Mouse (Mus musculus) gastrocnemius, adult 2 months (tissue): ENCODE measurements around the gene Olfr270. TPM values are rescaled to one million over a fixed set of nuclear protein-coding genes. Genes with fewer than 3 reads are reported as not detected.

Experiments used
- DNase-seq: peaks from one replicate; pipeline ENCODE4 v3.0.0; 2022
- H3K27ac ChIP-seq: fragments of 200-600 bp; 2 replicates; pipeline ENCODE4 v1.8.1; 2022; ENCODE audit warnings: mild to moderate bottlenecking
- H3K4me3 ChIP-seq: fragments of 200-600 bp; 2 replicates; pipeline ENCODE4 v1.8.1; 2022; ENCODE audit warnings: mild to moderate bottlenecking, moderate library complexity
- CTCF ChIP-seq: fragments of 200-600 bp; IDR thresholded peaks from 2 replicates; pipeline ENCODE4 v1.8.1; 2022; ENCODE audit warnings: antibody characterized with exemption, mild to moderate bottlenecking, moderate library complexity
- intact Hi-C: fragments of 180-260 bp; cut with DNase I; formaldehyde crosslinking; loops from one replicate; pipeline ENCODE4 v1.15.1; 2025
- total RNA-seq, 2 experiments: library from RNA; stranded (reverse); gene quantifications; 2 replicates each; pipeline ENCODE4 v1.2.3; 2021

The Olfr270 gene
- total RNA-seq, 2 experiments from 2014 or later, result not detected

GRCm38 (mm10) chr4:53009871-53010270, 45.5 kb downstream of the Olfr270 start:
- TF ChIP-seq CTCF, result no peak
- no peak for DNase-seq
- H3K4me3 ChIP-seq, result no peak overlapping the region
- H3K27ac ChIP-seq, result no peak overlapping the region
- intact Hi-C loops, result no loop called here

- Histone ChIP-seq H3K27ac (peak within 1 kb of the TSS; percentile 85), H3K4me3 (peak within 1 kb of the TSS; percentile 94)
- intact Hi-C loops, result no loop called here
- no peak for TF ChIP-seq CTCF
- peak; percentile 98 for DNase-seq
Measured at GRCm38 (mm10) chr4:53011732-53012361, 47.5 kb downstream of the Olfr270 start, which contains the start of gene Nipsnap3b. TSS of gene Nipsnap3b (plus strand) at chr4:53011880.

GRCm38 (mm10) chr4:53014421-53014820, 50.1 kb downstream of the Olfr270 start:
- H3K27ac ChIP-seq, result no peak overlapping the region
- H3K4me3 ChIP-seq, result no peak overlapping the region
- no peak for DNase-seq
- intact Hi-C loops, result no loop called here
- TF ChIP-seq CTCF, result no peak

- H3K4me3 ChIP-seq, result no peak overlapping the region
- DNase-seq, result no peak
- no peak overlapping the region for H3K27ac ChIP-seq
- intact Hi-C loops, result no loop called here
- no peak for TF ChIP-seq CTCF
Measured at GRCm38 (mm10) chr4:53015024-53015423, 50.7 kb downstream of the Olfr270 start.

- no peak for DNase-seq
- intact Hi-C loops, result no loop called here
- Histone ChIP-seq H3K4me3 (no peak overlapping the region), H3K27ac (no peak overlapping the region)
- no peak for TF ChIP-seq CTCF
Measured at GRCm38 (mm10) chr4:53018392-53018791, 54.0 kb downstream of the Olfr270 start.

Other genes with a start within 250 kb of the Olfr270 start
- not detected for gene Olfr275, start 149.9 kb upstream of the Olfr270 start, total RNA-seq
- gene Olfr273, start 105.3 kb upstream of the Olfr270 start, total RNA-seq, result not detected
- gene Olfr272, start 45.4 kb upstream of the Olfr270 start, total RNA-seq, result not detected
- not detected for gene Nipsnap3a, start 24.7 kb downstream of the Olfr270 start, total RNA-seq
- 1 to 10 TPM; 1.1 to 1.7 TPM for gene Nipsnap3b, start 47.3 kb downstream of the Olfr270 start, total RNA-seq
- gene Abca1, start 195.3 kb downstream of the Olfr270 start, total RNA-seq, result 1 to 10 TPM; 5.9 to 8.6 TPM